Mouse (Mus musculus): ENCODE measurements around the gene Mydgf. TPM values are rescaled to one million over a fixed set of nuclear protein-coding genes. Genes with fewer than 3 reads are reported as not detected.

Gene Mydgf
- total and polyA plus RNA-seq, 3 experiments: 61.1 to 101 (median 85.5) TPM

DNA sequence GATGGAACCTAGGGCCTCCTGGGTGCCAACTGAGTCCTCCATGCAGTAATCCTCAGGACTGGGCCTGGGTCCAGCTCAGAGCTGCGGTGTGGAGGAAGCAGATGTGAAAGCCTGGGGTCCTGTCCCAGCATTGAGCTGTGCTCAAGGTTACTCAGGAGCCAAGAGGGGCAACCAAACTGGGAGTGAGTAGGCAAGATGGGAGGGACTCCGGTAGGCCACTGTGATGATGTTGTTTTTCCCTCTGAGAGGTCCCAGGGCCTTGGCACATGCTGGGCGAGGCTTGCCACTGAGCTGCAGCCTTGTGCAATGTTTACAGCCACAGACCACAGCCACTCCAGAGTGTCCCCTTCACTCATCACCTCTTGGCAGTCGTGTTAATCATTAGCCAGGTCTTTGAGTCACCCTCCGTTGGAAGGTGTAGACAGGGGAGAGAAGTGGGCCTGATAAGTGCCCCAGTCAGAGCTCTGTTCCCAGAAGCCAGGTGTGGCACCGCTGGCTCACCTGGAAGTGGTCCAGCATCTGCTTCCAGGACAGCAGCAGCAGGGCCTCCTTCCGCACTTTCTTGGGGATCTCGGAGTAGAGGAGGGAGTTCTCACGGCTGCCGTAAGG is 22.7 kb upstream of the Mydgf start:
- Histone ChIP-seq H3K27me3 (replicated peaks) (no peaks in the 10 kb centered on the region), H3K36me3 (replicated peaks in 1 of 2; ENCODE audit: control insufficient read depth in 1 of 2, insufficient read depth in 1 of 2, low read length in 1 of 2) (peaks cover 96 to 98% of the 10 kb centered on the region in 2 experiments), H3K9ac (ENCODE audit: insufficient read depth, low read depth) (no peak overlapping the region), H3K4me3 (replicated peaks in 1 of 3; ENCODE audit: low read depth in 2 of 3, low read length in 2 of 3, poor library complexity in 1 of 3) (no peak overlapping the region), H3K4me1 (ENCODE audit: control insufficient read depth in 1 of 2, insufficient read depth in 2 of 2) (no peaks in the 10 kb centered on the region), H3K4me2 (ENCODE audit: insufficient read depth, low read depth, poor library complexity, severe bottlenecking) (no peak overlapping the region), H3K27ac (ENCODE audit: insufficient read depth, low read depth) (no peak overlapping the region), H3K9me3 (replicated peaks; ENCODE audit: low read length) (no peaks in the 10 kb centered on the region), H3K79me2 (replicated peaks; ENCODE audit: control insufficient read depth, extremely low read depth, insufficient read depth, poor library complexity, severe bottlenecking) (no peaks in the 10 kb centered on the region)
- dilution Hi-C loops (cut with MboI; ENCODE audit: extremely low pct_ligation_motif_present, extremely low pct_unique_long_range_greater_than_20kb, low sequenced_read_pairs): no loop called here
- DNase-seq (ENCODE audit: extremely low read depth): no peak
- TF ChIP-seq ZC3H11A (IDR thresholded peaks at IDR 0.05; ENCODE audit: low read depth, low read length) (no peak), BHLHE40 (IDR thresholded peaks at IDR 0.05; ENCODE audit: low read depth, low read length) (no peak)
- in situ Hi-C loops (cut with MboI; ENCODE audit: low pct_ligation_motif_present, low pct_unique_long_range_greater_than_20kb, low sequenced_read_pairs): no loop called here

- Histone ChIP-seq H3K27ac (ENCODE audit: insufficient read depth, low read depth) (no peak overlapping the region), H3K4me2 (ENCODE audit: insufficient read depth, low read depth, poor library complexity, severe bottlenecking) (no peak overlapping the region), H3K27me3 (replicated peaks) (no peaks in the 10 kb centered on the region), H3K79me2 (replicated peaks; ENCODE audit: control insufficient read depth, extremely low read depth, insufficient read depth, poor library complexity, severe bottlenecking) (no peaks in the 10 kb centered on the region), H3K4me3 (replicated peaks in 1 of 3; ENCODE audit: low read depth in 2 of 3, low read length in 2 of 3, poor library complexity in 1 of 3) (no peak overlapping the region), H3K36me3 (replicated peaks in 1 of 2; ENCODE audit: control insufficient read depth in 1 of 2, insufficient read depth in 1 of 2, low read length in 1 of 2) (peaks cover 86 to 90% of the 10 kb centered on the region in 2 experiments), H3K9me3 (replicated peaks; ENCODE audit: low read length) (no peaks in the 10 kb centered on the region), H3K4me1 (ENCODE audit: control insufficient read depth in 1 of 2, insufficient read depth in 2 of 2) (no peaks in the 10 kb centered on the region), H3K9ac (ENCODE audit: insufficient read depth, low read depth) (no peak overlapping the region)
- dilution Hi-C loops (cut with MboI; ENCODE audit: extremely low pct_ligation_motif_present, extremely low pct_unique_long_range_greater_than_20kb, low sequenced_read_pairs) (no loop called here), in situ Hi-C loops (cut with MboI; ENCODE audit: low pct_ligation_motif_present, low pct_unique_long_range_greater_than_20kb, low sequenced_read_pairs) (loop anchor here (5.0 kb wide), 1 partner anchor 54 kb away; the partner anchor contains the start of gene Fem1a)
- DNase-seq (ENCODE audit: extremely low read depth): no peak
- peak; percentile 27 for TF ChIP-seq SMC3 (IDR thresholded peaks at IDR 0.05; ENCODE audit: low read depth, low read length)
- peak in 1 of 2 experiments; percentile 55; a peak in 2 of 4 replicates for TF ChIP-seq CTCF (conservative IDR thresholded peaks at IDR 0.05 in 1 of 2, IDR thresholded peaks at IDR 0.05 in 1 of 2; ENCODE audit: low read depth in 2 of 2, low read length in 2 of 2)
- no peak for TF ChIP-seq SIN3A (IDR thresholded peaks at IDR 0.05; ENCODE audit: low read length)
- TF ChIP-seq ZC3H11A (IDR thresholded peaks at IDR 0.05; ENCODE audit: low read depth, low read length): no peak
- peak; percentile 30 for TF ChIP-seq RAD21 (IDR thresholded peaks at IDR 0.05; ENCODE audit: low read depth, low read length)
Observed at GRCm38 (mm10) chr17:56203729-56204128, 20.0 kb upstream of the Mydgf start.

- in situ Hi-C loops (cut with MboI; ENCODE audit: low pct_ligation_motif_present, low pct_unique_long_range_greater_than_20kb, low sequenced_read_pairs): loop anchor here (5.0 kb wide), 1 partner anchor 55 kb away; the partner anchor contains the start of gene Fem1a
Observed at GRCm38 (mm10) chr17:56202476-56202875, 18.8 kb upstream of the Mydgf start.

More at GRCm38 (mm10) chr17:56202476-56202875, 18.8 kb upstream of the Mydgf start:
- Histone ChIP-seq H3K4me3 (replicated peaks in 1 of 3; ENCODE audit: low read depth in 2 of 3, low read length in 2 of 3, poor library complexity in 1 of 3) (no peak overlapping the region), H3K36me3 (replicated peaks in 1 of 2; ENCODE audit: control insufficient read depth in 1 of 2, insufficient read depth in 1 of 2, low read length in 1 of 2) (peaks cover 86 to 90% of the 10 kb centered on the region in 2 experiments), H3K4me2 (ENCODE audit: insufficient read depth, low read depth, poor library complexity, severe bottlenecking) (no peak overlapping the region), H3K27me3 (replicated peaks) (no peaks in the 10 kb centered on the region), H3K79me2 (replicated peaks; ENCODE audit: control insufficient read depth, extremely low read depth, insufficient read depth, poor library complexity, severe bottlenecking) (no peaks in the 10 kb centered on the region), H3K4me1 (ENCODE audit: control insufficient read depth in 1 of 2, insufficient read depth in 2 of 2) (no peaks in the 10 kb centered on the region), H3K9ac (ENCODE audit: insufficient read depth, low read depth) (no peak overlapping the region), H3K27ac (ENCODE audit: insufficient read depth, low read depth) (no peak overlapping the region), H3K9me3 (replicated peaks; ENCODE audit: low read length) (peaks cover 2% of the 10 kb centered on the region)
- DNase-seq (ENCODE audit: extremely low read depth): no peak
- TF ChIP-seq MXI1 (IDR thresholded peaks at IDR 0.05; ENCODE audit: low read depth, low read length) (no peak), E2F4 (IDR thresholded peaks at IDR 0.05; ENCODE audit: insufficient replicate concordance, low read depth, low read length) (no peak), MEF2A (IDR thresholded peaks at IDR 0.05; ENCODE audit: borderline replicate concordance, low read depth, low read length) (no peak), ZKSCAN1 (IDR thresholded peaks at IDR 0.05; ENCODE audit: borderline replicate concordance, low read depth, low read length) (no peak), ZMIZ1 (IDR thresholded peaks at IDR 0.05; ENCODE audit: low read depth, low read length) (no peak), BHLHE40 (IDR thresholded peaks at IDR 0.05; ENCODE audit: low read depth, low read length) (no peak), JUN (IDR thresholded peaks at IDR 0.05; ENCODE audit: insufficient read depth, low read depth, low read length) (no peak), MAX (IDR thresholded peaks at IDR 0.05; ENCODE audit: low read length) (no peak), TBP (conservative IDR thresholded peaks at IDR 0.05; ENCODE audit: low read depth, low read length) (no peak), ELF1 (IDR thresholded peaks at IDR 0.05; ENCODE audit: low read depth, low read length) (no peak), ZC3H11A (IDR thresholded peaks at IDR 0.05; ENCODE audit: low read depth, low read length) (no peak), TCF12 (IDR thresholded peaks at IDR 0.05; ENCODE audit: low read depth, low read length) (no peak), USF2 (conservative IDR thresholded peaks at IDR 0.05; ENCODE audit: low read depth, low read length) (no peak), IRF4 (IDR thresholded peaks at IDR 0.05; ENCODE audit: low read depth, low read length) (no peak)
- dilution Hi-C loops (cut with MboI; ENCODE audit: extremely low pct_ligation_motif_present, extremely low pct_unique_long_range_greater_than_20kb, low sequenced_read_pairs): no loop called here

Data from CH12.LX (cell line).